Mouse (Mus musculus): ENCODE data around the gene Mgat4b.

DNA sequence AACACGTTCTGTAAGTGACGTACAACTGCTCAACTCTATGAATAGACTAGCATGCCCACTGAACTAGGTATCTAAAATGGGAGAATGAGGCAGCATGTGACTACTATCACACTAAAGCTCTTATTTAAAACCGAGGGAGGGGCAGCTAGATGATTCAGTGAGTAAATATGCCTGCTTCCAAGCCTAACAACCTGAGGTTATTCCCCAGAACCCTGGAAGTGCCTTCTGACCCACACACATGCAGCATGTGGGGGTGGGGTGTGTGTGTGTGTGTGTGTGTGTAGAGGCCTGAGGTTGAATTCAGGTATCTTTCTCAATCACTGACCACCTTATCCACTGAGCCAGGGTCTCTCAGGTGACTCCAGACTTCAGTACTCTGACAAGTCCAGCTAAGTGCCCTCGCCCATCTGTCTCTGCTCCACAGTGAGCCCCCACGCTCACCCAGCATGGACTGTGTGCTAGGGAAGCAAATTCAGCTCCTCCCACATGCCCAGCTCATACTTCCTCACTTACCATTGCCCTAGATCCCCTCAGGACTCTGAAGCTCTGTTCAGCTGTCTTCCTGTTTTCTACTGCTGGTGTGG, 65.0 kb downstream of the Mgat4b start:
- no peak for TF ChIP-seq CTCF (conservative IDR thresholded peaks at IDR 0.05; ENCODE audit: low read length)
- no peak for TF ChIP-seq NANOG (IDR thresholded peaks at IDR 0.05; ENCODE audit: borderline replicate concordance, low read length)
